Mouse (Mus musculus) right cerebral cortex, postnatal 4 days (tissue): ENCODE data around the gene Ccdc13.

Experiments used
- DNase-seq: peaks from one replicate; pipeline ENCODE4 v3.0.0-alpha.2; 2022

Ccdc13 gene

GRCm38 (mm10) chr9:121846526-121847118, 7.4 kb upstream of the Ccdc13 start:
- no peak for DNase-seq

GRCm38 (mm10) chr9:121842914-121843313, 3.7 kb upstream of the Ccdc13 start:
- no peak for DNase-seq

- DNase-seq = no peak
Measured at GRCm38 (mm10) chr9:121839622-121839965, 333 bp upstream of the Ccdc13 start.

- DNase-seq = no peak
Measured at GRCm38 (mm10) chr9:121838008-121838407, 1.3 kb downstream of the Ccdc13 start.

GRCm38 (mm10) chr9:121833825-121834224, 5.4 kb downstream of the Ccdc13 start:
- DNase-seq = no peak

GRCm38 (mm10) chr9:121830956-121831293, 8.3 kb downstream of the Ccdc13 start:
- DNase-seq = peak; percentile 87

- peak; percentile 54 for DNase-seq
Measured at GRCm38 (mm10) chr9:121830243-121830955, 8.9 kb downstream of the Ccdc13 start.

- DNase-seq = no peak
Measured at GRCm38 (mm10) chr9:121829270-121829992, 9.8 kb downstream of the Ccdc13 start.

GRCm38 (mm10) chr9:121828314-121828713, 10.9 kb downstream of the Ccdc13 start:
- DNase-seq = no peak

GRCm38 (mm10) chr9:121826356-121826755, 12.9 kb downstream of the Ccdc13 start:
- no peak for DNase-seq

- no peak for DNase-seq
Measured at GRCm38 (mm10) chr9:121823991-121824390, 15.3 kb downstream of the Ccdc13 start.

- no peak for DNase-seq
Measured at GRCm38 (mm10) chr9:121823051-121823450, 16.2 kb downstream of the Ccdc13 start.

GRCm38 (mm10) chr9:121822585-121822991, 16.7 kb downstream of the Ccdc13 start:
- DNase-seq = peak; percentile 34

- no peak for DNase-seq
Measured at GRCm38 (mm10) chr9:121820765-121821164, 18.5 kb downstream of the Ccdc13 start.

GRCm38 (mm10) chr9:121819771-121820471, 19.3 kb downstream of the Ccdc13 start:
- DNase-seq = no peak

- no peak for DNase-seq
Measured at GRCm38 (mm10) chr9:121819073-121819770, 20.0 kb downstream of the Ccdc13 start.

GRCm38 (mm10) chr9:121815183-121815582, 24.1 kb downstream of the Ccdc13 start:
- DNase-seq = no peak

- DNase-seq = peak; percentile 49
Measured at GRCm38 (mm10) chr9:121810081-121810821, 29.0 kb downstream of the Ccdc13 start.

GRCm38 (mm10) chr9:121808511-121808910, 30.8 kb downstream of the Ccdc13 start:
- no peak for DNase-seq

- no peak for DNase-seq
Measured at GRCm38 (mm10) chr9:121807947-121808346, 31.3 kb downstream of the Ccdc13 start.

GRCm38 (mm10) chr9:121807546-121807945, 31.7 kb downstream of the Ccdc13 start:
- no peak for DNase-seq

- no peak for DNase-seq
Measured at GRCm38 (mm10) chr9:121802747-121803146, 36.5 kb downstream of the Ccdc13 start.
